Mouse (Mus musculus) embryo, embryonic 9.5 days (tissue): Measurements from ENCODE around the gene Otud4.

ENCODE experiments used
- DNase-seq: peaks from one replicate; pipeline ENCODE4 v3.0.0-alpha.2; 2017; ENCODE audit errors: extremely low spot score

Otud4 gene

GRCm38 (mm10) chr8:79639586-79640451, at the start of gene Otud4:
Gene Otud4 (plus strand): TSS chr8:79639618.
- no peak for DNase-seq

- DNase-seq, result no peak
These were observed 38.5 kb upstream of the Otud4 start for GRCm38 (mm10) chr8:79600962-79601361.

GRCm38 (mm10) chr8:79603204-79603603, 36.2 kb upstream of the Otud4 start:
- DNase-seq, result peak; percentile 48

- no peak for DNase-seq
These were observed 33.2 kb upstream of the Otud4 start for GRCm38 (mm10) chr8:79606225-79606624.

- DNase-seq, result no peak
These were observed 32.6 kb upstream of the Otud4 start for GRCm38 (mm10) chr8:79606751-79607300.

- DNase-seq, result no peak
These were observed 30.7 kb upstream of the Otud4 start for GRCm38 (mm10) chr8:79608701-79609100.

GRCm38 (mm10) chr8:79610268-79610667, 29.1 kb upstream of the Otud4 start:
- DNase-seq, result no peak

- DNase-seq, result no peak
These were observed 27.1 kb upstream of the Otud4 start for GRCm38 (mm10) chr8:79612298-79612697.

GRCm38 (mm10) chr8:79612965-79613364, 26.5 kb upstream of the Otud4 start:
- DNase-seq, result no peak

GRCm38 (mm10) chr8:79615741-79616350, 23.6 kb upstream of the Otud4 start:
- no peak for DNase-seq

- no peak for DNase-seq
These were observed 20.5 kb upstream of the Otud4 start for GRCm38 (mm10) chr8:79618906-79619305.

GRCm38 (mm10) chr8:79619353-79619752, 20.1 kb upstream of the Otud4 start:
- DNase-seq, result no peak

- DNase-seq, result peak; percentile 45
These were observed 19.4 kb upstream of the Otud4 start for GRCm38 (mm10) chr8:79620000-79620399.

- peak; percentile 37 for DNase-seq
These were observed 18.7 kb upstream of the Otud4 start for GRCm38 (mm10) chr8:79620489-79621276.

GRCm38 (mm10) chr8:79622346-79622745, 17.1 kb upstream of the Otud4 start:
- DNase-seq, result no peak

GRCm38 (mm10) chr8:79623351-79623750, 16.1 kb upstream of the Otud4 start:
- no peak for DNase-seq

- no peak for DNase-seq
These were observed 15.0 kb upstream of the Otud4 start for GRCm38 (mm10) chr8:79624416-79624815.

- DNase-seq, result no peak
These were observed 13.2 kb upstream of the Otud4 start for GRCm38 (mm10) chr8:79626213-79626612.

- no peak for DNase-seq
These were observed 3.9 kb upstream of the Otud4 start for GRCm38 (mm10) chr8:79635491-79635890.

- DNase-seq, result no peak
These were observed 3.3 kb upstream of the Otud4 start for GRCm38 (mm10) chr8:79636151-79636550.

- no peak for DNase-seq
These were observed 2.2 kb upstream of the Otud4 start for GRCm38 (mm10) chr8:79637237-79637636.
